In genomic region chr11:120228116-120228890, GRCm38 (mm10) we compare ENCODE assay signal across 8 mouse cellular contexts. TPM values are rescaled to one million over a fixed set of nuclear protein-coding genes. Genes with fewer than 3 reads are reported as not detected.
DNase-seq lines count a peak whose midpoint lies in the region; ATAC-seq and TF ChIP-seq lines count a peak whose summit lies in the region.

No protein-coding gene starts in this region.

- H3K4me3 ChIP-seq in lung, embryonic 14.5 days (ENCODE audit: low read depth, low read length): peak overlapping the region; percentile 96; the same call in 1 of the 2 replicates
- peak overlapping the region; percentile 91 for H3K4me3 ChIP-seq in forebrain, embryonic 16.5 days (replicated peaks; ENCODE audit: low read length)
- peak overlapping the region; percentile 91 for H3K4me3 ChIP-seq in neural tube, embryonic 12.5 days

- H3K9ac ChIP-seq in lung, embryonic 14.5 days: peak overlapping the region; percentile 99
- 0 out of 2 replicates have a peak overlapping the region, but pooled peaks have one; percentile 30 for H3K9ac ChIP-seq in forebrain, embryonic 16.5 days (replicated peaks; ENCODE audit: low read depth, low read length)
- peak overlapping the region; percentile 100 for H3K9ac ChIP-seq in neural tube, embryonic 12.5 days

- no peaks in the 10 kb centered on the region for H3K27me3 ChIP-seq in lung, embryonic 14.5 days (ENCODE audit: insufficient read depth, low read length)
- H3K27me3 ChIP-seq in forebrain, embryonic 16.5 days (replicated peaks; ENCODE audit: control insufficient read depth, insufficient read depth, low read length): no peaks in the 10 kb centered on the region
- no peaks in the 10 kb centered on the region for H3K27me3 ChIP-seq in neural tube, embryonic 12.5 days (replicated peaks)

- H3K4me1 ChIP-seq in lung, embryonic 14.5 days (ENCODE audit: insufficient read depth): peaks cover 55% of the 10 kb centered on the region
- peaks cover 62% of the 10 kb centered on the region for H3K4me1 ChIP-seq in forebrain, embryonic 16.5 days (replicated peaks; ENCODE audit: control insufficient read depth, insufficient read depth, low read length)
- H3K4me1 ChIP-seq in neural tube, embryonic 12.5 days: peaks cover 76% of the 10 kb centered on the region

- H3K4me2 ChIP-seq in lung, embryonic 14.5 days: peak overlapping the region; percentile 99
- H3K4me2 ChIP-seq in forebrain, embryonic 16.5 days (ENCODE audit: low read length): peak overlapping the region; percentile 94
- peak overlapping the region; percentile 78 for H3K4me2 ChIP-seq in neural tube, embryonic 12.5 days (replicated peaks)

- DNase-seq in lung, embryonic 14.5 days: no peak
- DNase-seq in lung, postnatal 36 days: no peak
- DNase-seq in kidney, adult 9 months: peak; percentile 73
- DNase-seq in B cell, adult 2 months: no peak
- no peak for DNase-seq in ovary, postnatal 14 days (ENCODE audit: low spot score)
- no peak for DNase-seq in adrenal gland, adult 2 months

- H3K27ac ChIP-seq in lung, embryonic 14.5 days (ENCODE audit: low read depth): peak overlapping the region; percentile 96
- H3K27ac ChIP-seq in forebrain, embryonic 16.5 days (ENCODE audit: low read length): no peak overlapping the region
- H3K27ac ChIP-seq in neural tube, embryonic 12.5 days: peak overlapping the region; percentile 75

- 46% methylated on average over 9 of the region's 9 CpGs for whole genome bisulfite sequencing in lung, embryonic 14.5 days
- 50% methylated on average over 9 of the region's 9 CpGs for WGBS in forebrain, embryonic 16.5 days
- 45% methylated on average over 9 of the region's 9 CpGs for WGBS in neural tube, embryonic 12.5 days

- H3K36me3 ChIP-seq in lung, embryonic 14.5 days (ENCODE audit: insufficient read depth): peaks cover 17% of the 10 kb centered on the region
- no peaks in the 10 kb centered on the region for H3K36me3 ChIP-seq in forebrain, embryonic 16.5 days (ENCODE audit: control insufficient read depth, insufficient read depth)
- H3K36me3 ChIP-seq in neural tube, embryonic 12.5 days: no peaks in the 10 kb centered on the region

- TF ChIP-seq CTCF in lung, embryonic 14.5 days (IDR thresholded peaks at IDR 0.05; ENCODE audit: low read depth): no peak

- no peak for ATAC-seq in lung, embryonic 14.5 days (ENCODE audit: insufficient read depth)
- ATAC-seq in forebrain, embryonic 16.5 days: no peak
- ATAC-seq in neural tube, embryonic 12.5 days (ENCODE audit: low FRiP score, low read depth): no peak

- H3K9me3 ChIP-seq in lung, embryonic 14.5 days (ENCODE audit: low read depth, low read length): no peaks in the 10 kb centered on the region
- H3K9me3 ChIP-seq in forebrain, embryonic 16.5 days (ENCODE audit: control insufficient read depth, low read length): no peaks in the 10 kb centered on the region
- H3K9me3 ChIP-seq in neural tube, embryonic 12.5 days: no peaks in the 10 kb centered on the region

RNA-seq across cellular contexts. Expression of gene Bahcc1, which starts 4.4 kb away (rescaled TPM):
- polyA plus RNA-seq in lung, embryonic 14.5 days (2014; fragmentation: Nextera tagmentation; extraction: Ambion mirVana): 14.3 and 15.6 TPM in 2 replicates
- polyA plus RNA-seq in forebrain, embryonic 16.5 days (2015; fragmentation: Nextera tagmentation; extraction: Ambion mirVana): 14.5 and 14.8 TPM in 2 replicates
- polyA plus RNA-seq in neural tube, embryonic 12.5 days (2016; fragmentation: Nextera tagmentation; extraction: Ambion mirVana): 21.6 and 22.8 TPM in 2 replicates
- 10 to 100 TPM in 1 of 2 experiments, 1 to 10 TPM in 1; 9.2 to 21.9 TPM for total RNA-seq in adrenal gland, adult 2 months (2021)
- polyA plus RNA-seq in adrenal gland, adult 2 months (2012; rRNA removed): 17.9 and 19.5 TPM in 2 replicates

Comparison
In these comparisons a context has a peak if more than half of its experiments do, and no peak if none do; other contexts are left out.
1. H3K9ac ChIP-seq: peak in every context shown above with its lines; median percentile 100 in neural tube, embryonic 12.5 days; 99 in lung, embryonic 14.5 days; 30 in forebrain, embryonic 16.5 days.